Mouse (Mus musculus): ENCODE data around the gene Ubn2.
"Not testable (repeated sequence)": the region's sequence is repeated elsewhere in the genome, so short reads cannot be mapped to it uniquely, and the experiment has no call there.

Ubn2 gene

GRCm38 (mm10) chr6:38533428-38534405 is 100.0 kb downstream of the Ubn2 start, which contains the start of gene Fmc1:
Fmc1 (plus strand) TSS chr6:38533502.
- DNase-seq (ENCODE audit: low read depth, low spot score), result peak; percentile 100

- DNase-seq (ENCODE audit: low read depth, low spot score), result peak; percentile 95
Observed at GRCm38 (mm10) chr6:38534640-38535365, 101.1 kb downstream of the Ubn2 start.

- DNase-seq (ENCODE audit: low read depth, low spot score), result no peak
Observed at GRCm38 (mm10) chr6:38535366-38535690, 101.6 kb downstream of the Ubn2 start.

GRCm38 (mm10) chr6:38535788-38536187 is 102.0 kb downstream of the Ubn2 start:
- DNase-seq (ENCODE audit: low read depth, low spot score), result no peak

- not testable (repeated sequence) for DNase-seq (ENCODE audit: low read depth, low spot score)
Observed at GRCm38 (mm10) chr6:38544141-38544540, 110.4 kb downstream of the Ubn2 start.

- DNase-seq (ENCODE audit: low read depth, low spot score), result not testable (repeated sequence)
Observed at GRCm38 (mm10) chr6:38547005-38547404, 113.3 kb downstream of the Ubn2 start.

GRCm38 (mm10) chr6:38547707-38548106 is 114.0 kb downstream of the Ubn2 start:
- no peak for DNase-seq (ENCODE audit: low read depth, low spot score)

- DNase-seq (ENCODE audit: low read depth, low spot score), result not testable (repeated sequence)
Observed at GRCm38 (mm10) chr6:38548595-38548994, 114.8 kb downstream of the Ubn2 start.

- not testable (repeated sequence) for DNase-seq (ENCODE audit: low read depth, low spot score)
Observed at GRCm38 (mm10) chr6:38549840-38550239, 116.1 kb downstream of the Ubn2 start.

GRCm38 (mm10) chr6:38550250-38551061 is 116.7 kb downstream of the Ubn2 start:
- peak; percentile 75 for DNase-seq (ENCODE audit: low read depth, low spot score)

GRCm38 (mm10) chr6:38551062-38551988 is 117.6 kb downstream of the Ubn2 start, which contains the start of gene Luc7l2:
Luc7l2 (plus strand) TSS chr6:38551334.
- DNase-seq (ENCODE audit: low read depth, low spot score), result peak; percentile 97

GRCm38 (mm10) chr6:38551989-38552635 is 118.4 kb downstream of the Ubn2 start:
- DNase-seq (ENCODE audit: low read depth, low spot score), result peak; percentile 99

- no peak for DNase-seq (ENCODE audit: low read depth, low spot score)
Observed at GRCm38 (mm10) chr6:38552636-38553000, 118.9 kb downstream of the Ubn2 start.

All from R1 (cell line).